In genomic region chr13:23396913-23397312, GRCm38 (mm10) we compare ENCODE assay signal across 7 mouse cellular contexts. TPM values are rescaled to one million over a fixed set of nuclear protein-coding genes. Genes with fewer than 3 reads are reported as not detected.
DNase-seq lines count a peak whose midpoint lies in the region; ATAC-seq and TF ChIP-seq lines count a peak whose summit lies in the region.
"Not testable (repeated sequence)": the region's sequence is repeated elsewhere in the genome, so short reads cannot be mapped to it uniquely, and the experiment has no call there.

No protein-coding gene starts in this region.

- H3K27me3 ChIP-seq in G1E (ENCODE audit: insufficient read depth, low read length): peaks cover 24% of the 10 kb centered on the region
- H3K27me3 ChIP-seq in forebrain, embryonic 14.5 days (replicated peaks; ENCODE audit: control insufficient read depth, insufficient read depth, low read length): peaks cover 36% of the 10 kb centered on the region
- H3K27me3 ChIP-seq in hindbrain, embryonic 10.5 days (ENCODE audit: insufficient read depth, poor library complexity, severe bottlenecking): peaks cover 67% of the 10 kb centered on the region
- H3K27me3 ChIP-seq in liver, embryonic 15.5 days: peaks cover 66% of the 10 kb centered on the region
- H3K27me3 ChIP-seq in neural tube, embryonic 11.5 days (ENCODE audit: control insufficient read depth, insufficient read depth, low read length): peaks cover 19% of the 10 kb centered on the region

- not testable (repeated sequence) for TF ChIP-seq CTCF in G1E (IDR thresholded peaks at IDR 0.05; ENCODE audit: low read depth, low read length)

- peaks cover 38% of the 10 kb centered on the region for H3K4me1 ChIP-seq in G1E (ENCODE audit: insufficient read depth, low read depth, low read length)
- H3K4me1 ChIP-seq in forebrain, embryonic 14.5 days (ENCODE audit: control insufficient read depth, insufficient read depth, low read length); neural tube, embryonic 11.5 days (ENCODE audit: control insufficient read depth, insufficient read depth, low read length): not testable (repeated sequence)
- peaks cover 17% of the 10 kb centered on the region for H3K4me1 ChIP-seq in hindbrain, embryonic 10.5 days (replicated peaks)
- peaks cover 22% of the 10 kb centered on the region for H3K4me1 ChIP-seq in liver, embryonic 15.5 days (replicated peaks)

- H3K9me3 ChIP-seq in G1E (replicated peaks); forebrain, embryonic 14.5 days (replicated peaks; ENCODE audit: control insufficient read depth, low read length); hindbrain, embryonic 10.5 days; liver, embryonic 15.5 days (replicated peaks); neural tube, embryonic 11.5 days (ENCODE audit: control insufficient read depth, low read length): not testable (repeated sequence)

- H3K9ac ChIP-seq in forebrain, embryonic 14.5 days (ENCODE audit: low read length); liver, embryonic 15.5 days; neural tube, embryonic 11.5 days (ENCODE audit: low read length): not testable (repeated sequence)

- WGBS in forebrain, embryonic 14.5 days: 11% methylated on average over 14 of the region's 14 CpGs
- 7% methylated on average over 14 of the region's 14 CpGs for WGBS in hindbrain, embryonic 10.5 days
- 7% methylated on average over 14 of the region's 14 CpGs for WGBS in liver, embryonic 15.5 days (ENCODE audit: insufficient replicate concordance)
- 8% methylated on average over 14 of the region's 14 CpGs for WGBS in neural tube, embryonic 11.5 days

- peak overlapping the region; percentile 73; the same call in 1 of the 2 replicates for H3K4me3 ChIP-seq in G1E (ENCODE audit: low read depth, low read length)
- not testable (repeated sequence) for H3K4me3 ChIP-seq in forebrain, embryonic 14.5 days (ENCODE audit: low read depth, low read length); neural tube, embryonic 11.5 days (ENCODE audit: low read depth, low read length)
- peak overlapping the region; percentile 62 for H3K4me3 ChIP-seq in hindbrain, embryonic 10.5 days
- H3K4me3 ChIP-seq in liver, embryonic 15.5 days (replicated peaks): peak overlapping the region; percentile 51; the same call in 1 of the 2 replicates

- peak overlapping the region; percentile 81 for H3K4me2 ChIP-seq in forebrain, embryonic 14.5 days (ENCODE audit: low read length)
- H3K4me2 ChIP-seq in liver, embryonic 15.5 days: peak overlapping the region; percentile 76
- not testable (repeated sequence) for H3K4me2 ChIP-seq in neural tube, embryonic 11.5 days (ENCODE audit: low read depth)

- H3K27ac ChIP-seq in forebrain, embryonic 14.5 days (ENCODE audit: low read depth, low read length); hindbrain, embryonic 10.5 days; liver, embryonic 15.5 days (replicated peaks); neural tube, embryonic 11.5 days (ENCODE audit: low read depth, low read length): not testable (repeated sequence)

- not testable (repeated sequence) for H3K36me3 ChIP-seq in G1E (replicated peaks); forebrain, embryonic 14.5 days (ENCODE audit: control insufficient read depth, insufficient read depth, low read length); hindbrain, embryonic 10.5 days; liver, embryonic 15.5 days (replicated peaks); neural tube, embryonic 11.5 days (ENCODE audit: control insufficient read depth, insufficient read depth, low read length)

- not testable (repeated sequence) for DNase-seq in G1E (ENCODE audit: low spot score); forebrain, embryonic 14.5 days (ENCODE audit: low spot score)
- DNase-seq in embryo, embryonic 10.5 days (ENCODE audit: low spot score): peak; percentile 81
- DNase-seq in hindbrain, embryonic 10.5 days (ENCODE audit: low spot score): peak; percentile 49
- peak; percentile 11 to 38 for DNase-seq in layer of hippocampus, postnatal 25 days (ENCODE audit: extremely low spot score in 1 of 2, low spot score in 1 of 2)
- peak; percentile 34 for DNase-seq in neural tube, embryonic 11.5 days (ENCODE audit: low spot score)

- not testable (repeated sequence) for ATAC-seq in G1E (ENCODE audit: extremely low read depth, insufficient number of reproducible peaks, low FRiP score, poor library complexity, severe bottlenecking); forebrain, embryonic 14.5 days; liver, embryonic 15.5 days (ENCODE audit: insufficient read depth); neural tube, embryonic 11.5 days (ENCODE audit: insufficient read depth, low FRiP score, low TSS enrichment)

RNA-seq across cellular contexts. Expression of gene Abt1, which starts 26.8 kb away (rescaled TPM):
- total RNA-seq in G1E (2014; fragmentation: Nextera tagmentation) (3.7 and 4.0 TPM in 2 replicates), G1E (2017) (9.5 and 11.4 TPM in 2 replicates)
- polyA plus RNA-seq in G1E (2012): 6.5 and 6.9 TPM in 2 replicates
- polyA plus RNA-seq in forebrain, embryonic 14.5 days (2014; fragmentation: Nextera tagmentation; extraction: Ambion mirVana): 12.9 and 13.8 TPM in 2 replicates
- 13.4 and 14.5 TPM in 2 replicates for polyA plus RNA-seq in hindbrain, embryonic 10.5 days (2016; fragmentation: Nextera tagmentation; extraction: Ambion mirVana)
- 1 to 10 TPM; 8.5 to 8.9 TPM for total RNA-seq in layer of hippocampus, postnatal 25 days (2021)
- polyA plus RNA-seq in liver, embryonic 15.5 days (2015; fragmentation: Nextera tagmentation; extraction: Ambion mirVana): 5.1 and 5.2 TPM in 2 replicates
- polyA plus RNA-seq in neural tube, embryonic 11.5 days (2014; fragmentation: Nextera tagmentation; extraction: Ambion mirVana): 13.3 and 13.7 TPM in 2 replicates

RNA-seq across cellular contexts. Expression of gene Zfp322a, which starts 27.9 kb away (rescaled TPM):
- total RNA-seq in G1E (2014; fragmentation: Nextera tagmentation): 51.4 and 53.7 TPM in 2 replicates
- total RNA-seq in G1E (2017): 83.0 and 110 TPM in 2 replicates
- 1.2 and 1.4 TPM in 2 replicates for polyA plus RNA-seq in G1E (2012)
- polyA plus RNA-seq in forebrain, embryonic 14.5 days (2014; fragmentation: Nextera tagmentation; extraction: Ambion mirVana): 49.6 and 59.5 TPM in 2 replicates
- polyA plus RNA-seq in hindbrain, embryonic 10.5 days (2016; fragmentation: Nextera tagmentation; extraction: Ambion mirVana): 42.3 and 54.0 TPM in 2 replicates
- 10 to 100 TPM; 34.3 to 40.0 TPM for total RNA-seq in layer of hippocampus, postnatal 25 days (2021)
- polyA plus RNA-seq in liver, embryonic 15.5 days (2015; fragmentation: Nextera tagmentation; extraction: Ambion mirVana): 11.2 and 12.6 TPM in 2 replicates
- polyA plus RNA-seq in neural tube, embryonic 11.5 days (2014; fragmentation: Nextera tagmentation; extraction: Ambion mirVana): 62.0 and 62.7 TPM in 2 replicates
